Mouse (Mus musculus) liver, postnatal 0 days (tissue): ENCODE measurements at regions not wholly inside any gene's neighbourhood (a gene's known extent, or its start where the extent isn't known, plus 50 kb on each side); places are given as distances from the start of the nearest gene placed in this dataset.

Experiments used
- CTCF ChIP-seq: sonication (generic); IDR thresholded peaks from 2 replicates; pipeline ENCODE4 v1.5.1; 2016; ENCODE audit warnings: antibody characterized with exemption, low read depth
- EP300 ChIP-seq: IDR thresholded peaks from 2 replicates; pipeline ENCODE4 v1.6.1; 2016; ENCODE audit warnings: antibody characterized with exemption, low read depth, mild to moderate bottlenecking

DNA sequence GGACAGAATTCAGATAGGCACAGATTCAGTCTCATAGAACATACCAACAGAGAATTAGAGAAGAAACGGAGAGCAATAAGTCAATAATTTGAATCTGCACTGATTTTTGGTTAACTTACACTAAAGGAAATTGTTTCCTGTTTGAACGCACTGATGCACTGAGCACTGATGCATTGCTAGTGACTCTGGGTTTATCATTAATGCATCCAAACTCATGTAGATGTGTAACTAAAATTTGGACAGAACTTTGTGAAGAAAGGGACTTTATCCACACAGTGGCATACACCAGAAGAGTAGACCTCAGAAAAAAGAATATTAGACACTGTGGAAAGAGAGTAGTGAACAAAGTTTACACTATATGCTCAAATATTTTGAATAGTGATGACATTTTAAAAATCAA is 364.2 kb downstream of the Casp12 start:
- TF ChIP-seq CTCF (no peak), EP300 (no peak)
